Mouse (Mus musculus) cerebellum, adult 2 months (tissue): ENCODE data around the gene Srd5a3.

Source experiments
- CTCF ChIP-seq: fragments of 200-500 bp; IDR thresholded peaks from 2 replicates; pipeline ENCODE4 v1.5.1; 2011; ENCODE audit warnings: low read depth, mild to moderate bottlenecking, control low read depth, low read length, moderate library complexity, borderline replicate concordance; ENCODE audit not compliant: insufficient read depth
- POLR2A ChIP-seq: fragments of 200-500 bp; IDR thresholded peaks from 2 replicates; pipeline ENCODE4 v1.6.1; 2011; ENCODE audit warnings: low read length, control low read depth, borderline replicate concordance; ENCODE audit not compliant: insufficient read depth

GRCm38 (mm10) chr5:76111173-76111572, 28.9 kb upstream of the Srd5a3 start:
- no peak for TF ChIP-seq POLR2A
- no peak for TF ChIP-seq CTCF
